Mouse (Mus musculus) forebrain, postnatal 0 days (tissue): Measurements from ENCODE around the gene 1810013L24Rik. TPM values are rescaled to one million over a fixed set of nuclear protein-coding genes. Genes with fewer than 3 reads are reported as not detected.

Source experiments
- ATAC-seq: fragments of 200-750 bp; cut with Nextera tagmentation; 2 replicates; pipeline ENCODE4 v1.8.0; 2017; ENCODE audit warnings: mild to moderate bottlenecking, moderate library complexity
- DNase-seq: peaks from one replicate; pipeline ENCODE4 v3.0.0-alpha.2; 2015
- H3K27ac ChIP-seq: fragments of 300-500 bp; sonication (generic); 2 replicates; pipeline ENCODE4 v1.5.1; 2014; ENCODE audit warnings: low read depth, mild to moderate bottlenecking, antibody characterized with exemption, low read length, moderate library complexity, mixed read lengths
- H3K27me3 ChIP-seq: fragments of 300-500 bp; sonication (generic); 2 replicates; pipeline ENCODE4 v1.6.1; 2014; ENCODE audit warnings: mild to moderate bottlenecking, low read length, mixed read lengths; ENCODE audit not compliant: insufficient read depth
- H3K36me3 ChIP-seq: fragments of 300-500 bp; sonication (generic); 2 replicates; pipeline ENCODE4 v1.6.1; 2014; ENCODE audit warnings: mild to moderate bottlenecking, moderate library complexity; ENCODE audit not compliant: insufficient read depth
- H3K4me1 ChIP-seq: fragments of 300-500 bp; sonication (generic); 2 replicates; pipeline ENCODE4 v1.6.1; 2014; ENCODE audit warnings: antibody characterized with exemption; ENCODE audit not compliant: insufficient read depth
- H3K4me2 ChIP-seq: fragments of 300-500 bp; sonication (generic); 2 replicates; pipeline ENCODE4 v1.6.1; 2014; ENCODE audit warnings: low read depth, mild to moderate bottlenecking, moderate library complexity
- H3K4me3 ChIP-seq: fragments of 300-500 bp; sonication (generic); 2 replicates; pipeline ENCODE4 v1.5.1; 2014; ENCODE audit warnings: low read depth, low read length, mixed read lengths
- H3K9ac ChIP-seq: fragments of 300-500 bp; sonication (generic); 2 replicates; pipeline ENCODE4 v1.6.1; 2014; ENCODE audit warnings: mild to moderate bottlenecking
- H3K9me3 ChIP-seq: fragments of 300-500 bp; sonication (generic); 2 replicates; pipeline ENCODE4 v1.6.1; 2016; ENCODE audit warnings: low read length
- CTCF ChIP-seq: sonication (generic); IDR thresholded peaks from 2 replicates; pipeline ENCODE4 v1.5.1; 2016; ENCODE audit warnings: antibody characterized with exemption, control low read depth, low read depth
- WGBS: fragments of 180-500 bp; shearing (Covaris S2); extraction: QIAGEN DNeasy Blood & Tissue Kit; methylation state at CpG from one replicate; pipeline ENCODE4 v1.1.7; 2014; 5-methylcytosine and 5-hydroxymethylcytosine counted together
- polyA plus RNA-seq: library from polyadenylated mRNA; unstranded; fragments of >200 nt; fragmentation: Nextera tagmentation; extraction: Ambion mirVana; gene quantifications from 2 replicates; pipeline ENCODE4 v1.2.1, GENCODE M21; 2015
- total RNA-seq: library from RNA; depleted of rRNA; stranded (reverse); fragments of >200 nt; gene quantifications from 2 replicates; pipeline ENCODE4 v1.2.3, GENCODE M21; 2014; rRNA removed

Gene 1810013L24Rik
- total RNA-seq (63.7 and 80.2 TPM in 2 replicates), polyA plus RNA-seq (8.2 and 15.9 TPM in 2 replicates)

GRCm38 (mm10) chr16:8829564-8830359, at the start of gene 1810013L24Rik:
1810013L24Rik (plus strand) TSS chr16:8830100.
- DNase-seq (peak; percentile 99), ATAC-seq (peak; percentile 96)
- Histone ChIP-seq H3K9ac (peak within 1 kb of the TSS; percentile 99), H3K27me3 (no peaks in the 10 kb centered on the region), H3K4me2 (peak within 1 kb of the TSS; percentile 97), H3K4me3 (peak within 1 kb of the TSS; percentile 100), H3K36me3 (peaks cover 4% of the 10 kb centered on the region), H3K9me3 (no peaks in the 10 kb centered on the region), H3K27ac (peak within 1 kb of the TSS; percentile 97), H3K4me1 (peaks cover 15% of the 10 kb centered on the region)
- 1% methylated on average over 67 of the region's 80 CpGs for WGBS
- peak; percentile 31; the same call in 1 of the 2 replicates for TF ChIP-seq CTCF

- no peak for ATAC-seq
- Histone ChIP-seq H3K36me3 (no peaks in the 10 kb centered on the region), H3K27ac (no peak overlapping the region), H3K27me3 (no peaks in the 10 kb centered on the region), H3K9me3 (no peaks in the 10 kb centered on the region), H3K4me1 (no peaks in the 10 kb centered on the region), H3K4me3 (no peak overlapping the region), H3K4me2 (no peak overlapping the region), H3K9ac (no peak overlapping the region)
- DNase-seq = no peak
- no peak for TF ChIP-seq CTCF
- 89% methylated on average over 3 of the region's 3 CpGs for WGBS
Observed at GRCm38 (mm10) chr16:8780187-8780586, 49.7 kb upstream of the 1810013L24Rik start.

DNA sequence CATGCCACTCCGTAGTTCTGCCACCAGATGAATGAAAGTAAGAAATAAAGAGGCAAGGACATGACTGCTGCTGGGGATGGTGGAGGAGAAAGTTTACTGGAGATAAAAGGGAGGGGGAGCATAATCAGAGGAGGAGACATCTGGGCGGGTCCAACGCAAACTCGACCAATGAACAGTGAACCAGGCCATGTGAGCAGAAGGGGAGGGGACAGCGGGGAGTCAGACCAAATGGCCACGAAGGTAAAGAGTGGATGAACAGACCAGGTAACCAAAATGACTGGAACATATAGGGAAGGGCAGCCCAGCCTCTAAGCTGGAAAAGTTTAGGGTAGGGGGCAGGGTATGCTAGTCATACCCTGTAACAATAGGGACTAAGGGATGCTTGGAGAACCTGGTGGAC, 48.7 kb upstream of the 1810013L24Rik start:
- no peak overlapping the region for H3K9ac ChIP-seq
- 68% methylated on average over 6 of the region's 6 CpGs for WGBS
- no peak for TF ChIP-seq CTCF
- H3K9me3 ChIP-seq = no peaks in the 10 kb centered on the region
- H3K4me3 ChIP-seq = no peak overlapping the region
- H3K4me1 ChIP-seq = no peaks in the 10 kb centered on the region
- no peak overlapping the region for H3K27ac ChIP-seq
- no peak overlapping the region for H3K4me2 ChIP-seq
- no peaks in the 10 kb centered on the region for H3K36me3 ChIP-seq
- DNase-seq (no peak), ATAC-seq (no peak)
- no peaks in the 10 kb centered on the region for H3K27me3 ChIP-seq

GRCm38 (mm10) chr16:8781660-8782059, 48.2 kb upstream of the 1810013L24Rik start:
- no peak for ATAC-seq
- H3K4me3 ChIP-seq = no peak overlapping the region
- H3K36me3 ChIP-seq = no peaks in the 10 kb centered on the region
- 91% methylated on average over 2 of the region's 2 CpGs for WGBS
- no peak overlapping the region for H3K27ac ChIP-seq
- no peaks in the 10 kb centered on the region for H3K4me1 ChIP-seq
- H3K9ac ChIP-seq = no peak overlapping the region
- no peak for DNase-seq
- TF ChIP-seq CTCF = no peak
- no peaks in the 10 kb centered on the region for H3K27me3 ChIP-seq
- H3K9me3 ChIP-seq = no peaks in the 10 kb centered on the region
- H3K4me2 ChIP-seq = no peak overlapping the region

GRCm38 (mm10) chr16:8783198-8783913, 46.5 kb upstream of the 1810013L24Rik start:
- Histone ChIP-seq H3K4me3 (no peak overlapping the region), H3K27ac (no peak overlapping the region)
- no peak for ATAC-seq

GRCm38 (mm10) chr16:8784753-8785152, 45.1 kb upstream of the 1810013L24Rik start:
- TF ChIP-seq CTCF = no peak
- WGBS = 69% methylated on average over 3 of the region's 3 CpGs
- Histone ChIP-seq H3K36me3 (no peaks in the 10 kb centered on the region), H3K4me3 (no peak overlapping the region), H3K9ac (no peak overlapping the region), H3K4me1 (no peaks in the 10 kb centered on the region), H3K27ac (no peak overlapping the region), H3K27me3 (no peaks in the 10 kb centered on the region), H3K4me2 (no peak overlapping the region), H3K9me3 (no peaks in the 10 kb centered on the region)
- ATAC-seq (no peak), DNase-seq (no peak)

More at GRCm38 (mm10) chr16:8783198-8783913, 46.5 kb upstream of the 1810013L24Rik start:
- no peak for TF ChIP-seq CTCF
- Histone ChIP-seq H3K36me3 (no peaks in the 10 kb centered on the region), H3K4me2 (no peak overlapping the region), H3K9me3 (no peaks in the 10 kb centered on the region), H3K27me3 (no peaks in the 10 kb centered on the region), H3K4me1 (no peaks in the 10 kb centered on the region), H3K9ac (no peak overlapping the region)
- 84% methylated on average over 16 of the region's 16 CpGs for WGBS
- DNase-seq = no peak

DNA sequence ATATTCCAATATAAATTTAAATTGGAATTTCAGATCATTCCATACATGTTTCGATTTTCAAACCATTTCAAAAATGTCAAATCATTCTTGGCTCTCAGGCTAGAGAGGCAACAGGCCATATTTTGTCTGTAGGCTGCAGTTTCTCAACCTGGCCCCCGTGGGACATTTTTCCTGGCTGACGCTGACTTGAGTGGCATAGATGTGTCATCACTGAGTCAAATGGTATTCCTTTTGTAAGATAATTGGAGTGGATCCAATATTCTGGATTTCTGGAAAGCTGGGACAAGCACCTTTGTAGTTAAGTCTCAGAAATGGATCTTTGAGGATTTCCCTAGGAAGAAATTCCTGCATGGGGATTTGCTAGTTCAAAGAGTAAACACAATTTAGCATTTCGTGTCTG, 39.0 kb upstream of the 1810013L24Rik start:
- 65% methylated on average over 4 of the region's 4 CpGs for WGBS
- H3K9me3 ChIP-seq = no peaks in the 10 kb centered on the region
- DNase-seq (no peak), ATAC-seq (no peak)
- H3K9ac ChIP-seq = no peak overlapping the region
- no peak overlapping the region for H3K4me2 ChIP-seq
- H3K36me3 ChIP-seq = no peaks in the 10 kb centered on the region
- TF ChIP-seq CTCF = no peak
- H3K4me3 ChIP-seq = no peak overlapping the region
- H3K27me3 ChIP-seq = no peaks in the 10 kb centered on the region
- no peak overlapping the region for H3K27ac ChIP-seq
- H3K4me1 ChIP-seq = no peaks in the 10 kb centered on the region
